Mouse (Mus musculus) T-helper 17 cell (primary cell): ENCODE data around the gene Pbx1.

ENCODE experiments used
- in situ Hi-C, 2 experiments: fragments of 300-600 bp; cut with MboI, MseI; formaldehyde crosslinking; loops; 1 replicate in 1 of 2; 2 replicates in 1 of 2; pipeline ENCODE4 v1.15.1; 2025; ENCODE audit warnings: high pct_unique_total_duplicates in 2 of 2

The Pbx1 gene

DNA sequence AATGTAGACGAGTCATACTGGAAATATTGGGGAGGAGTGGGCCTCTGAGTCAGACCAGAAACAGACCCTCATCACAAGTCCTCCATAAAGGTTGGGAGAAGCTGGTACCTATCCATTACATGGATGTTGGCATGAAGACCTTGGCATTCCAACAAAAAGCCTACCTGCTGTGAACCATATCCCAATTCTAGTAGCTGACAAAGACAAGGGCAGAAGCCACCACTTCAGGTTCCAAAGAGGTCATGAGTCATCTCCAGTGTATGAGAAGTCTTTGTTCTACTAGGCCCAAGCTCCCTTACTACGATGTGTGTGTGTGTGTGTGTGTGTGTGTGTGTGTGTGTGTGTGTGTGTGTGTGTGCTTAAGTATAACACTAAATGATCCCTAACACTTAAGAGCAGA is 160.0 kb downstream of the Pbx1 start:
- in situ Hi-C loops = no loop called here

DNA sequence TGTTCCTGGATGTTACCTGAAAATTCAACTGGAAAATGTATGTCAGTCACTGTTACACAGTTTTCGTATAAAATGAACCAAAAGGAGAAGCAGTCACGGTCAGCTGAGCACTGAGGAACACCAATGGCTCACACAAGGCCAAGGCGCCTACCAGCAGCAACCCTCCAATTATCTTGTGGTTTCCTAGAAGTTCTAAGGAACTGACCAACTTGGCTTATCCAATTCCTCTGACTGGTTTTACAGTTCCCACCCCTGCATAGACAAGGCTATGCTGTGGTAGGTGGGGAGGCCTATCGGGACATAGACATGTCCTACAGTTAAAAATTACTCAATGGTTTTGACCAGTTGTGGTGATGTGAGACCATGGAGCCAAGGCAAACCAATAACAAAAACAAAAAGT is 160.9 kb downstream of the Pbx1 start:
- in situ Hi-C loops = no loop called here

DNA sequence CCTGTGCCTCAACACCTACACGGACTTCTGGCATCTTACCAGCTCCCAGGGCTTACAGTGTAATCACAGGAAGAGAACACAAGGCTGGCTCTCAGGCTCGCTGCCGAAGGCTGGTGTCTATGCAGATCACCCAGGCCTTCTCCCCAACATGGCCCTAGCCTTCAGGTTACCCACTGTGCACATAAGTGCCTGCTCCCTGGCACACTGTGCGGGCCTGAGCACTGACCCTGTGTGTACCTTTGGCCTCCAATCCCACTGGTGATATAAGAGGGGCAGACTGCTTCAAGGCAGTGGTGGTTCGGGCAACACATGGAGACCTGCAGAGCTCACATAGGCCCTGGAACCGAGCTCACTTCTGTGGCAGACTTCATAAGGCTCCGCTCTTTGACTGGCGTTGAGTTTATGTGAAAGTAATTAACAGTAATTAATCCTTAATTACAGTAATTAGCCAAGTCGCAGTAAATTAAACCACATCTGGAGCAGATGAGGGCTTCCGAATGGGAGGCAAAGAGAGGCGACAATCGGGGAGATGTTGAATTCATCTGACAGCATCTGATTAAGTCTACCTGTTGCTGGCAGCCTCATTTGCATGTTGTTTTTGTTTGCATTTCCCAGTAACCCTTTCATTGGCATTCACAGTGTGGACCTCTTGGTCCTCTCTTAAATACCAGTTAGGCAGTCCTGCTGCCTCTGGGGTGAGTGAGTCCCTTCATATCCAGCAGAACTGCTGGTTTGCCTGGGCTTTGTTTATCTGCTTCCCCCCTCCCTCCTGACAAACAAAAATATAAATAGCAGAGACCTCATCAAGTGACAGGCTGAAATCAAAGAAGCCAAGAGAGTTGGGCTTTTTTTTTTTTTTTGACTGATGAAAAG is 163.1 kb downstream of the Pbx1 start:
- in situ Hi-C loops = no loop called here

DNA sequence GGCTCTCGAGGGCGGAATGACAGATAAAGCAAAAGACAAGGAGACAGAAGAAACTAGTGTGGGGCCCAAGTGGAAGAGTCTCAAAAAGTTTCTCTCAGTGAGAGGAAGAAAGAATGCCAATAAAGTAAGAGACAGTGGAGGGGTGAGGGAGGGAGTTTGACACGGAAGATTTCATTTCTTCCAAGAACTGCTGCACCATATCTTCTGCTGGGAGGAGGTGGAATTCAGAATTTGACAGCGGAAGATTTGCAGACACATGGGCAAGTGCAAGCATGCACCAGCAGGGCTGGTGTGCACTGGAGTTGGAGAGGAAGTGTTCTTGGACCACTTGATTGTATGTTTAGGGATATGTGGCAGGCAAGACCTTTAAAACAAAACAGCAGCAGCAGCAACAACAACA is 163.8 kb downstream of the Pbx1 start:
- in situ Hi-C loops = no loop called here

DNA sequence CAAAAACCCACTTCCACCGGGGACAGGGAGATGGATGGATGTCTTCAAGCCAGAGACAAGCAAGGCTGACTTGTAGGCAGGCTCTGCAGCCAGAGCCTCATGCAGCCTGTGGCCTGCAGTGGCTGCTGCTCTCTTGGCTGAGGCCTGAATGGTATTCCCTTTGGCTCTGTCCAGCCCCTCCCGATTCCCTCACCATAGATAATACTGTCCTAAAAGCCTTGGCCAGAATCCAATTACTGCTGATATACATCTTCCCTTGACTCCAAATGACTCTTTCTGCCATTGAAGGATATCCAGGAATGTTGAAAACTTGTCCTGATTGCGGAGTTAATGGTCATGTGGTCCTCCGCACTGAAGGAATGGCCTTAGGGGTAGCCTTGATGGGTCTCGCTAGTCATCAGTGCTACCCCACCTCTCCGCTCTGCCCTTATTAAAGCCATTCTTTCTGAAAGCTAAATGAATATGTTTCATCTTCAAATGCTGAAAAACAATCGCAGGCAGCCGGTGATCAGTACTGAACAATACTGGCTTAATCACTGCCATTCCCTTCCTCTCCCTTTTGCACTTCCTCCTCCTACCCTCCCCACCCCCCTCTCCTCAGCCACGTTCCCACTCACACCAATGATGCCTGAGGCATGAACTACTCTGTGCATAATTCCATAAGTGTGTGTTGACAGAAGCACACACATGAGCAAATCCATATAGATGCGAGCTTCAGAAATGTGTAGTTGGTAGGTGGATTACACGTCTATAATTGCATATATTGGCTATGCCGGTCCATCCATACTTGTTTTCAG is 166.3 kb downstream of the Pbx1 start:
- in situ Hi-C loops = no loop called here

DNA sequence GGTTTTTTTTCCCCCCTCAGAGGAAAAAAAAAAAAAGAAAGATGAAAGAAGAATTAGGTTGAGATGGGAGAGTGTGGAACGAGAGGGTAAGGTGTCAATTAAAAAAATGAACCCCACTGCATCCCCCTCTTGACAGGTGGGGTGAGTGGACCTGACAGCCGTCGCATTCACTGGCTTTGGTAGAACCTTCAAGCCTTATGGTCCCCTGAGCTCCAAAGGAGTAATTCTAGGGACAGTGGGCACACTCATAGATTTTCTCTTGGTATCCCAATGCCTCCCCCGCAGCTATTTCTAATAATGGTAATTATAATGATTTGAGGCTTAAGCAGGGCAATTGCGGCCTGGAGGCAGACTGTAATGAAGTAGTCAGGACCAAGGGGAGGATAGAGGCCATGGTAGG is 167.0 kb downstream of the Pbx1 start:
- in situ Hi-C loops = no loop called here

DNA sequence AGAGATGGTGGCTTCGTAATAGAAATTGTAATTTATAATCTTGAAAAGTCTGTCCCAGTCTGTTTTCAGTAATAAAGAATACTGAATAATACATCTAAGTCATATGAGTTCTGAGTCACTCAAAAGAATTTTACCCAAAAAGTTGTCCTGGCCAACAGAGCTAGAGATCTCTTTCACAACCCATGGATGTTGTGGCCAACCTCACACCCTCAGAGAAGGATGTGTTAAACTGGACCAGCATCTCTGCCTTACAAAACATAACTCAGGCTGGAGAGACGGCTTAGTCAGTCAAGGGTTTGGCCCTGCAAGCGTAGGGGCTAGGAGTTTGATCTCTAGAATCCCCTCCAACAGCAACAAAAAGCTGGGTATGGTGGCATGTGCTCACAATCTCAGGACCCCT is 171.7 kb downstream of the Pbx1 start:
- in situ Hi-C loops = no loop called here

DNA sequence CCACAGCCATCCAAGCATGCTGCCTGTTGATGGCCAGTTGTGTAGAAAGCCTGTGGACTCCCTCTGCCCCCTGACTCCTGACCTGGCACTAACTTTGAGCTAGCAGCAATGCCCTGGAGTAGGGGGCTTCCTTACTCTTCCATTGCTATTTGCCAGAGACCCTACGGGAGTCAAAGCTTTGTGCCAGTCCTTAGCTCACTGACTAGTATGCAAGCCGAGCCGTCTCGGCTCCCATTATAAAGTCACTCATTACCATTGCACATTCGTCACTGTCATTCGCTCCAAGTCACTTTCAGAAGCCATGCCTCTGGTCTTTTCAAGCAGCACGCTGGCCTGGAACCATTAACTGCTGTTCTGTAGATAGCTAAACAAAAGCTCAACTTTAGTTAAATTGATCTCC is 173.2 kb downstream of the Pbx1 start:
- in situ Hi-C loops = no loop called here

DNA sequence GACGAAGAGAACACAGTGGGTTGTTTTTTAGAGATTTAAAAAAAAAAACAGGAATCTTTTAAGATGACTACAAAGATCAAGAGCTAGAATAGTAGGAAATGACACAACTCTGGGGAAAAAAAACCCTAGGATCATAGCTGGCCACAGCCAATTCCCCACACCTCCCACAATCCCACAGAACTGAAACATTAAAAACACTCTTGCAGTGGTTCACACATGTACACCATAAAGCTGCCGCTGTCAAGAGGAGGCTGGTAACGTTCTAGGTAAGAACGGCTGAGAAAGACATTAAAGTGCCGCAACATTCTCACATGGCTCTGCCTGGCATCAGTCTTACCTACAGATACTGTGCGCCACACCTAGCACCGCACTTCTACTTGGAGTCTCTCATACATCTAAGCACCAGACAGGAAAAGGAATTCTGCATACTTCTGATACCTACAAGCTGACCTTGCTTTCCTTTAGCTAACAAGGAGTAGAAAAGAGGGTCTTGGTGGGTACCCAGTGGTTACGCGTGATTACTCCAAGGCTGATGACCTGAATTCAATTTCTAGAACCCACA is 176.6 kb downstream of the Pbx1 start:
- in situ Hi-C loops = no loop called here

DNA sequence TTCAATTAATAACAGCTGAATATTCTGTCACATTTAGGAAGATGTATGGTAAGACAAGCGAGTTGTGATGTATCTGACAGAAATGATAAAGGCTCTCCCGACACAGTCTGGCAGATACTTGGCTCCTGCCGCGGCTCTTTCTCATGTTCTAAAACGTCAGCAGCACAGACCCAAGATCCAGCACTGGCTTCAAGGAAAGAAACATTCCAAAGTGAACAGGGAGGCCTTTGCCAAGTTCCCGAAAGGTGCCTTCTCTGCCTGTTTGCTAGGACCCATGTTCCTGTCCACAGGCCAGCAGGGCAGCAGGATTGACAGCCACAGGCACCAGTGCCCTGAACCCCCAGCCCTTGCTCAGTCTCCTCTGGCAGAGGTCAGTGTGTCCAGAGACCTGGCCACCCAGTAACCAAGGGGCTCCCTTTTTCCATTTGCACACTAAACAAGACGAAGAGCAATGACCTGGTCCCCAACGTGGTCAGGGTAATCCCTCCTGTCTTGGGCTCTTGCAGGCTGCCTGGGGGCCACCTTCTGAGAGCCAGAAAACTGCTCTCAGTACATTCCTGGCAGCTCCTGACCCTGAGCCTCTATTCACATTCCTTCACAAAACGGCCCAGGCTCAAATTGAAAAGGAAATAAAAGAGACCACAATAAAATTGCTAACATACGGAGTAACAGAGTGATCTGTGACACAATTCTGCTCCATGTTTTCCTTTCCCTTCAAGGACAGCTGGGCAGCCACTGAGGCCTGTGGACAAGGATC is 184.9 kb downstream of the Pbx1 start:
- in situ Hi-C loops = no loop called here

DNA sequence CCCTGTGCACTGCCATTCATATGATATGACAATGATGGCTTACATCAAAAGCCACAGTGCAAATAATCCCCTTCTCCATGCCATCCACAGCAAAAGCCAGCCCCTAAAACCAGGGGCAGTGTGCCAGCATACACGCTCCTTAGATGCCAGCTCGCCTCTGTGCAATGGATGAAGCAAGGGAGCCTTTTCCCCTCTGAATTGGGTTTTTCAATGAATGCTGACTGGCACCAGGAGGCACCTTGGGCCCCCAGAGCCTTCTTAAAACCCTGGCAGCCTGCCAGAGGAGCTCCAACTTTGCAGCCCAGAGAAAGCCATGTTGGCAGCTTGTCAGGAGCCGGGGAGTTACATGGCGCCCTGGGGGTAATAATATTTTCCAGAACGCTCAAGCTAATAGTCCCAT is 186.5 kb downstream of the Pbx1 start:
- in situ Hi-C loops = no loop called here

DNA sequence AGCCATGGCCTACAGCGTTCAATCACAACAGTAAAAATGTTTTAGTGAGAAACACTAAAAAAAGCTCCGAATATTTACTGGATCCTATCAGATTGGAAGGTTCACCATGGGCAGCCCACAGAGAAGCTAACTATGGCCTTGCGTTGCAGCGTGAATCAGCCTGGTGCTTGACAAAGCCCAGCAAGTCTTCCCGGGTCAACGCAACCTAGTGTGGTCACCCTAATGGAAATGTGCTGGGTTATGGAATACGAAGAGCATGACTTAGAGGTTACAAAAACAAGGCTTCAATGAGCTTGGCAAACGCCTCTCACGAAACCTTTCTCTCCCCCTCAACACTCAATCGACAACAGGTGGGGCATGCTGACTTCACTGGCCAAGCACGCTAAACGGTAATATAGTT is 188.3 kb downstream of the Pbx1 start:
- in situ Hi-C loops = no loop called here

DNA sequence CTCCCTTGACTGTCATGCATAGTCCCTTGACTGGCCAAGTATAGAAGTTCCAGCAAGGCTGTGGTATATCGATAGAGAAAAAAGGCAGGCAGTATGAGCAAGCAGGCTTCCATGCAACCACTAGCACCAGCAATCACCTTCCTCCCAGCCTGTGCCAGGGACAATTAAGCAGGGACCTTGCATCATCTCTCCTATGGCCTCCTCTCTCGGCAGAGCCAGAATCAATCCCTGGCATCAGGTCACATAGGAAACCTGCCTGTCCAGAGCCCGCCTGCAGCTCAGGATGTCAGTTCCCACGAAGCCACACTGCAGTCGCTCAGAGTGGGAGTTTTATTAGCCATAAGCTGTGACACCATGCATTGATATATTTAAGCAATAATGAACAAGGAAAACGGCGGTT is 189.0 kb downstream of the Pbx1 start:
- in situ Hi-C loops = no loop called here

DNA sequence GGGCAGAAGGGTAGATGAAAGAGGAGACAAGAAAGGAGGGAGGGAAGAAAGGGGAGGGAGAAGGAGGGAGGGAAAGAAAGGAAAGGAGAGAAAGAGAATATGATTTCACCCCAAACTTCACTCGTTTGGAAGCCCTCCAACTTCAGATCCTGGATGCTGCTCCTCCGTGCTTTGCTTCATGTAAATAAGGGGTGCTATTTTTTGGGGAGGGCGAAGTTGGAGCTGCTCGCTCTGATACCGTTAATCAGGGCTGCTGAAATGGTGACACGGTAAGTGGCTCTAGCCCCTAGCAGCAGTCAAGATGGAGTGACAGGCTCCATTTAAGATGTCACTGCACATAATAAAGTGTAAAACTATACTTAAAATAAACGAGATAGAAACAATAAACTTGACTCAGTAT is 190.8 kb downstream of the Pbx1 start:
- in situ Hi-C loops = no loop called here

DNA sequence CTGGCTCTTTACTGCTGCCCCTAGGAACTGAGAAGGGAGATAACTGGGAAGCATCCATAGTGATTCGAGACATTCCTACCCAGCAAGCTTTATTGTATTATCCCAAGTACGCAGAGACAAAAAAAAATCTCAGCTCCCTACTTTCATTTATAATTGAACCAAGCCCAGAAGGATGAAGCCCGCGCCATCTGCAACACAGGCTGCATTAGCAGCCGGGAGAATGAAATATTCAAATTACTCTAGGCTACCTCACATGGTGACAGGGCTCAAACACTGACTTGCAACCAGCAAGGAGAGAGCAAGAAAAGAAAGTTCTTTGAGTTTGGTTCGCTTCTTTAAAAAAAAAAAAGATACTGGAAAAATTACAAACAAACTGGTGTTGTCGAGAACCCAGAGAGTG is 191.2 kb downstream of the Pbx1 start:
- in situ Hi-C loops = no loop called here

DNA sequence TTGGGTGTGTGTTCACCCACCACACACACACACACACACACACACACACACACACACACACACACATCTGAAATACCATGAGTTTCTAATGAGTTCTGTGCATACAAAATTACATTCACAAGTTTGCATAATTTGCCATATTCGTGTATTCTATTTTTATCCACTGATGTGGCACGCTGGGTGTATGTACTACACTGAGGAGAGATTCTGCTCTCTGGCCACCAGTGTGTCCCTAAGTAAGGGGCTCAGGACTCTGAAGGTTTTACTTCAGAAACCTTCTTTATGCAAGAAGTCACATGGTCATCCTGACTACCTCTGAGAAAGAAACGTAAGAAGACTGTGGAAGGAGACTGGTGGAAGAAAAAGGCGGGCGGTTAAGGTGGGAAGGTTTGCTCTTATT is 191.7 kb downstream of the Pbx1 start:
- in situ Hi-C loops = no loop called here

DNA sequence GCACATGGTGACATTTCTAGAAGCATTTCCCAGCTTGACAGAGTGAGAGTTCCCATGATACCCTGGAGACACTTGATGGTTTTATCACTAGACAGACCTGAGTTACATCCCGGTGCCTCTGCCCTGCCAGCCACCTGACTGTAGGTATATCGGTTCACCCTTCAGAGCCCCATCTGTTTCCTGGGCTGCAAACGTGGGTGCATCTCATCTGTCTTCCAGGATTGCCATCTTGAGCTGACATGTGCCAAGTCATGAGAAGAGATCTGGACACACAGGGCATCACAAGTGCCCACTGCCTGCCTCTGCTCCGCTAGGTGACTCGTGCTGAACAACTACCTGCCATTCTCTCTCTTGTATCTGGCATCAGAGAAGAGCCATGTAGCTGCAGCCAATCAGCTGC is 196.0 kb downstream of the Pbx1 start:
- in situ Hi-C loops = no loop called here

DNA sequence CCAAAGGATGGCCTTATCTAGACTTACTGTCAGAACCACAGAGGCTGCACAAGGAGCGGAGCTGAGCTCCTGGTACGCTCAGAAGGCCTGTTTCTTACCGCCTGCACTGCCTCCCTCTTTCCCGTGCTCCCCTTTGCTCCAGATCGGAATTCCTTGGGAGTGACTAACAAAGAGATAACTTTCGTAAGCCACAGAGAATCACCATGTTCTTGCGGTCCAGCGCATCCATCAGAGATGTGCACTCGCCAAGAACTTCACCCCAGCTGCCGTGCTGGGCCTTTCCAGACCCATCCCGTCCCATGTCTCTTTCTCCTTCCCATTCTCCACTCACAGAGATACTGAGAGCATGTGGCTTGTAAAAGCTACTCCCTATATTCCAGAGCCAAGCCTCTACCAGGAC is 197.7 kb downstream of the Pbx1 start:
- in situ Hi-C loops = no loop called here

DNA sequence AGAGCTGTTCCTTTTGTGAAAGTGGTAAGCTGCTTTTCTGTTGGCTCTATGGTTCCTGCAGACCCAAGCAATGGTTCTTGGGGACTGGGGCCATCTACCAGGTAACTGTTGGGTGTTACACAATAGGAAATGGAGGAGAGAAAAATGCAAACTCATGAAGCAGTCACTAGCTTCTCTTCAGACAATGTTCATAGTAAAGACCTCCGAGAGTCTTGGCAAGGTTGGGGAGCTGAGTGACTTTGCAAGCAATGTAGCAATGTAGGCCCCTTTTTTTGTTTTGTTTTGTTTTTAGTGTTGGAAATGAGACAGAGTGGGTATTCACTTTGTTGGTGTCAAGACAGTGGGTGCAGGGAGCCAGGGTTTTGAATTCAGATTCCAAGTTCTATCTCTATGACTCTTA is 198.9 kb downstream of the Pbx1 start:
- in situ Hi-C loops = no loop called here

DNA sequence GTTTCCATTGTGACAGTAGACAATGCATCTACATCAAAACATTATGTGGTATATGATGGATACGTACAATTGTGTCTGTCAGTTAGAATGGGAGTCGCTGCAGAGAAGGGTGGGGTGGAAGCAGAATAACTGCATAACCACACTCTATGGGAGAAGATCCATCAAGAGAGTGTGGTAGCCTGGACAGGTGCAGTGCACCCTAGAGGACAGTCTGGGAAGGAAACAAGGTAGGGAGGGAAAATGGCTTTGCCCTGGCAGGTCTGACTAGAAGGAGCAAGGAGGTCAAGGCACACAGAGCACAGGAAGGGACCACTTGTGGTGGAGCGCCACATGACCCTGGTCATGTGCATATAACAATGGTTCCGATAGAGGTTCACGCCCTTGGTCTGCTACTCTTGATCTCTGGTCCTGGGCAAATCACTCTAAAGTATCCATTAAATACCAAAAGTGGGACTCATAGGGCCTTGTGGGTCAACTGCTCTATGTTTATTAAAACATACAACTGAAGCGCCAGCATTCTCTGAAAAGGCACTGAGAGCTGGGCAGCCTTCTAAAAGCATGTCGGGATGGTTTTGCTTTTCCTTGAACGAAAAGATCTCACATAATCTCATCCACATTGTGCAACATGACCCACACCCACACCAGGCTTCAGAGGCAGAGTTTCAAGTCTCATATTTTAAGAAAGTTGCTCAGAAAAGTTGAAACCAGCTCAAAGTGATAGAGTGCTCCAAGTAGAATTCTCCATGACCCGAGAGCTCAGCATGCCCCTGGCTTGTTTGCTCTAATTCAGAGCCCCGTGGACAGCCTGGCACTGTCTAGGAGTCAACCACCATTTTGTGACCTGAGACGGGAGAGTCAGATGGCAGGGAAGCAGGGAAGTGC is 200.3 kb downstream of the Pbx1 start:
- in situ Hi-C loops = no loop called here

DNA sequence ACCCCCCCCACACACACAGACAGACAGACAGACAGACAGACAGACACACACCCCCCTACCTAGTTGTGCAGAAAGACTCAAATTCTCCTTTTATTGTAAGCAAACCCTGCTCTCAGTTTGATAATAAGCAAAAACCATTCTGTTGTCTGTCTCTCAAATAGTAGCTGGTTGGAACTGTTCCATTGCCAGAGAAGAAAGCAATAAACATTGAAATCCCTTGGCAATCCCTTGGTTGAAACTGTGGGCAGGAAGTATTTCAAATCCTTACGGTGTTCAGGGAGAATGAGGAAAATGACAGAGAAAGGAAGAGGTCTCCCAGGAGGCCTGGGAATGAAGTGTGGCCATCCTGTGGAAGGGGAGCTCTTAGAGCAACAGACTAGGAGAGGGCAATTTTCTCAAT is 201.2 kb downstream of the Pbx1 start:
- in situ Hi-C loops = no loop called here
